Mouse (Mus musculus) small intestine, adult 2 months (tissue): ENCODE measurements around the gene 1500015O10Rik.

Source experiments
- CTCF ChIP-seq: fragments of 200-500 bp; IDR thresholded peaks from 2 replicates; pipeline ENCODE4 v1.5.1; 2012; ENCODE audit warnings: low read depth, mild to moderate bottlenecking, control low read depth, inconsistent platforms, low read length, moderate library complexity, mixed read lengths; ENCODE audit not compliant: insufficient replicate concordance, insufficient read length; ENCODE audit errors: extremely low read depth
- POLR2A ChIP-seq: fragments of 200-500 bp; IDR thresholded peaks from 2 replicates; pipeline ENCODE4 v1.6.1; 2012; ENCODE audit warnings: low read depth, mild to moderate bottlenecking, control low read depth, inconsistent platforms, low read length, moderate library complexity

- TF ChIP-seq CTCF, result no peak
- no peak for TF ChIP-seq POLR2A
Observed at GRCm38 (mm10) chr1:43760085-43760484, 29.7 kb downstream of the 1500015O10Rik start.
